In the genomic region with DNA sequence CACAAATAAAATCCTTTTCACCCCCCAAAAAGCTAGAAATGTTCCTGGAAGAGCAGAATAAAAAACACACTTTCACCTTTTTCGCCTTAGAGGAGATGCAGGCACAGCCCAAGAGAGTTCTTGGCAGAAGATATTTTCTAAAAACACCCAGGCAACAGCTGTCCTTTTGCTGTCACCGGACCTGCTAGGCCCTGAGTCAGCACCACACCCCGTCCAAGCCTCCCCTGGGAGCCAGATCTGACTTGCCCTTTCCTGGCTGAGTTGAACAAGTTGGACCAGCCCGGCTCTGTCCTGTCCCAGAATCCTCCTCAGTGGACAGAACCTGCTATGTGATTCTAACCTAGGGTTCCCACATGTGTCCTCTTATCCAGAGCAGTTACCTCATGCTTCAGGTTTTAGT, we compare ENCODE assay signal across 13 mouse cellular contexts. TPM values are rescaled to one million over a fixed set of nuclear protein-coding genes. Genes with fewer than 3 reads are reported as not detected.
DNase-seq lines count a peak whose midpoint lies in the region; ATAC-seq and TF ChIP-seq lines count a peak whose summit lies in the region.
"Had no signal": no experiment of that assay in that cellular context is flagged by ENCODE, and none has a peak within 500 bp of the region (broad histone marks: within the 10 kb centered on the region; RNA-seq: fewer than 3 reads in every experiment).

No protein-coding gene starts in this region.

- no peaks in the 10 kb centered on the region for H3K36me3 ChIP-seq in lung, postnatal 0 days (ENCODE audit: insufficient read depth, low read length)
- H3K36me3 ChIP-seq in liver, embryonic 14.5 days (replicated peaks; ENCODE audit: control insufficient read depth, insufficient read depth, low read depth) = no peaks in the 10 kb centered on the region
- H3K36me3 ChIP-seq: G1E; limb, embryonic 12.5 days had no signal

- WGBS in lung, postnatal 0 days = 50% methylated on average over 4 of the region's 4 CpGs
- 42% methylated on average over 4 of the region's 4 CpGs for WGBS in liver, embryonic 14.5 days (ENCODE audit: insufficient replicate concordance)

- intact Hi-C loops in gastrocnemius, adult 2 months (cut with DNase I) = loop anchor here (2.0 kb wide), 1 partner anchor 31 kb away; no protein-coding TSS in a partner anchor

- no peak for TF ChIP-seq CTCF in lung, postnatal 0 days (IDR thresholded peaks at IDR 0.05)
- TF ChIP-seq CTCF in gastrocnemius, adult 2 months (IDR thresholded peaks at IDR 0.05) = no peak
- no peak for TF ChIP-seq CTCF in liver, embryonic 14.5 days (IDR thresholded peaks at IDR 0.05; ENCODE audit: low read depth)

- no peaks in the 10 kb centered on the region for H3K27me3 ChIP-seq in lung, postnatal 0 days (replicated peaks; ENCODE audit: insufficient read depth, low read length)
- H3K27me3 ChIP-seq in liver, embryonic 14.5 days (ENCODE audit: control insufficient read depth, insufficient read depth, low read length) = no peaks in the 10 kb centered on the region
- H3K27me3 ChIP-seq: limb, embryonic 12.5 days had no signal

- H3K9ac ChIP-seq in lung, postnatal 0 days (replicated peaks; ENCODE audit: low read depth) = no peak overlapping the region
- H3K9ac ChIP-seq in liver, embryonic 14.5 days (replicated peaks) = no peak overlapping the region
- H3K9ac ChIP-seq: limb, embryonic 12.5 days had no signal

- H3K4me2 ChIP-seq in lung, postnatal 0 days (replicated peaks; ENCODE audit: low read depth, low read length) = no peak overlapping the region
- no peak overlapping the region for H3K4me2 ChIP-seq in liver, embryonic 14.5 days (ENCODE audit: low read depth)
- H3K4me2 ChIP-seq: limb, embryonic 12.5 days had no signal

- no peaks in the 10 kb centered on the region for H3K4me1 ChIP-seq in lung, postnatal 0 days (ENCODE audit: insufficient read depth, low read depth, low read length)
- no peaks in the 10 kb centered on the region for H3K4me1 ChIP-seq in liver, embryonic 14.5 days (replicated peaks; ENCODE audit: control insufficient read depth in 2 of 2, insufficient read depth in 2 of 2, low read length in 1 of 2)
- H3K4me1 ChIP-seq: limb, embryonic 12.5 days had no signal

- H3K4me3 ChIP-seq in lung, postnatal 0 days (ENCODE audit: low read depth, low read length) = no peak overlapping the region
- H3K4me3 ChIP-seq in gastrocnemius, adult 2 months = peak overlapping the region; percentile 67
- H3K4me3 ChIP-seq in liver, embryonic 14.5 days (ENCODE audit: insufficient read depth in 1 of 2, low read depth in 2 of 2, low read length in 2 of 2) = no peak overlapping the region
- H3K4me3 ChIP-seq: layer of hippocampus, adult 2 months; limb, embryonic 12.5 days had no signal

- no peak for ATAC-seq in lung, postnatal 0 days
- peak; percentile 35; the same call in 1 of the 2 replicates for ATAC-seq in liver, embryonic 14.5 days (ENCODE audit: insufficient read depth)
- no peak for ATAC-seq in inflammation-experienced regulatory T-cells, adult 6 months

- peak; percentile 39 for DNase-seq in lung, postnatal 10 days
- no peak for DNase-seq in lung, postnatal 0 days (ENCODE audit: low spot score)
- DNase-seq in gastrocnemius, adult 2 months = peak; percentile 95
- DNase-seq in liver, embryonic 14.5 days (ENCODE audit: low read depth in 3 of 3, low spot score in 3 of 3) = no peak
- peak; percentile 55 to 81 for DNase-seq in urinary bladder, postnatal 36 days (ENCODE audit: low spot score in 2 of 2)
- no peak for DNase-seq in layer of hippocampus, adult 9-10 months (ENCODE audit: low spot score)
- no peak for DNase-seq in B cell, adult 2 months
- DNase-seq: cerebellum, postnatal 25 days; right cerebral cortex, postnatal 4 days had no signal

- H3K9me3 ChIP-seq in lung, postnatal 0 days (ENCODE audit: low read length) = no peaks in the 10 kb centered on the region
- H3K9me3 ChIP-seq in liver, embryonic 14.5 days (ENCODE audit: control insufficient read depth, low read length) = no peaks in the 10 kb centered on the region
- H3K9me3 ChIP-seq: G1E; limb, embryonic 12.5 days had no signal

- no peak for TF ChIP-seq EP300 in lung, postnatal 0 days (IDR thresholded peaks at IDR 0.05)
- TF ChIP-seq EP300 in liver, embryonic 14.5 days (IDR thresholded peaks at IDR 0.05; ENCODE audit: low read depth) = no peak

- no peak overlapping the region for H3K27ac ChIP-seq in lung, postnatal 0 days (ENCODE audit: low read length)
- H3K27ac ChIP-seq in gastrocnemius, adult 2 months = peak overlapping the region; percentile 92
- no peak overlapping the region for H3K27ac ChIP-seq in liver, embryonic 14.5 days
- H3K27ac ChIP-seq: layer of hippocampus, adult 2 months; limb, embryonic 12.5 days had no signal

RNA-seq across cellular contexts. Expression of a gene that starts 9.6 kb away (rescaled TPM):
- 58.4 and 65.4 TPM in 2 replicates for polyA plus RNA-seq in lung, postnatal 0 days (2015; fragmentation: Nextera tagmentation; extraction: Ambion mirVana)
- total RNA-seq in gastrocnemius, adult 2 months (2021) = 100 to 1,000 TPM; 272 to 301 TPM
- polyA plus RNA-seq in liver, embryonic 14.5 days (2012; rRNA removed) = 19.9 and 28.7 TPM in 2 replicates
- 42.1 and 47.1 TPM in 2 replicates for polyA plus RNA-seq in liver, embryonic 14.5 days (2014; fragmentation: Nextera tagmentation; extraction: Ambion mirVana)
- polyA plus RNA-seq in inflammation-experienced regulatory T-cells, adult 6 months (2017; shearing (Covaris generic)) = 10 to 100 TPM; 50.4 to 64.1 (median 53.7) TPM

RNA-seq across cellular contexts. Expression of a gene that starts 45.6 kb away (rescaled TPM):
- 5.6 and 5.9 TPM in 2 replicates for polyA plus RNA-seq in lung, postnatal 0 days (2015; fragmentation: Nextera tagmentation; extraction: Ambion mirVana)
- total RNA-seq in gastrocnemius, adult 2 months (2021) = 10 to 100 TPM; 20.7 to 24.1 TPM
- polyA plus RNA-seq in liver, embryonic 14.5 days (2012; rRNA removed) = 0.42 and 0.58 TPM in 2 replicates
- 0.58 and 0.61 TPM in 2 replicates for polyA plus RNA-seq in liver, embryonic 14.5 days (2014; fragmentation: Nextera tagmentation; extraction: Ambion mirVana)
- 1 to 10 TPM; 2.4 to 4.9 (median 3.4) TPM for polyA plus RNA-seq in inflammation-experienced regulatory T-cells, adult 6 months (2017; shearing (Covaris generic))

Comparison
In these comparisons a context has a peak if more than half of its experiments do, and no peak if none do; other contexts are left out.
1. DNase-seq: peak in lung, postnatal 10 days (single experiment), gastrocnemius, adult 2 months (single experiment) and urinary bladder, postnatal 36 days (2 of 2); none in lung, postnatal 0 days (single experiment), liver, embryonic 14.5 days (0 of 3), layer of hippocampus, adult 9-10 months (single experiment) and B cell, adult 2 months (0 of 2).